Mouse (Mus musculus) cerebellum, adult 9-10 months (tissue): Measurements from ENCODE around the gene Chat.
A peak's percentile ranks its signal among the peaks of the same experiment; 100 is the strongest.
"Not testable (repeated sequence)": the region's sequence is repeated elsewhere in the genome, so short reads cannot be mapped to it uniquely, and the experiment has no call there.

Experiments used
- DNase-seq: peaks from one replicate; pipeline ENCODE4 v3.0.0; 2022

The Chat gene

DNA sequence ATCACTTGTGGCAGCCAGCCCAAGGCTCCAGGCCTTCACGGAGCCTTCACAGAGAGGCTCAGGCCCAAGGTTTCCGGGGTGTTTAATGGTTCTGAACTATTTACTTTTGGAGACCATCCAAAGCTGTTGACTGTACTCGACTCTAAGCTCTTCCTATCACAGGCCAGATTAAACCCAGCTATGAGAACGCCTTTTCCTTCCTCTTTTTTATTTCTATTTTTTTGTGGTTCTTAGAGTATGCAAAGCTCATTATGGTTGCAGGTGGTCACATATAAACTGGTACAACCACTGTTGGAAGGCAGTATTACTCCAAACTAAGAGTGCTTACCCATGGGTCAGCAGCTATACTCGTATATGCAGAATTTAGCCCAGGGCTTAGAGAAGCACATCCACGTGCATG, 18.8 kb downstream of the Chat start:
- DNase-seq, result no peak

DNA sequence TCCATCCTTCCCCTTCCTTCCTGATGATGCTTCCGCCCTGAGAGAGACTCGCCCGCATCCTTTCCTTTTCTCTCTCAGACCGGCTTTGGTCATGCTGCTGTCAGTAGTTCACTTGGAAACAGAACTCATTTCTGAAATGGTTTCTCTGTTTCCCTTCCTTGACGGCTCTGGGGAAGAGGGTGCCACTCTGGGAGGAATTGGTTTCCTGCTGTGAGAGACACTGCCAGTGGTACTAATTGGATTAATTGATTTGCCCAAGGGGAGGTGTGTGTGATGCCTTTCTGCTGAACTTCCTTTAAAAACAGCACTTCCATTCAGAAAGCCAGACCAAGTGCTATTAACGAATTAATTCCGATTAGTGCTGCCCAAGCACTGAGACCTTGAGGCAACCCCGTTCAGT, 22.3 kb downstream of the Chat start:
- no peak for DNase-seq

DNA sequence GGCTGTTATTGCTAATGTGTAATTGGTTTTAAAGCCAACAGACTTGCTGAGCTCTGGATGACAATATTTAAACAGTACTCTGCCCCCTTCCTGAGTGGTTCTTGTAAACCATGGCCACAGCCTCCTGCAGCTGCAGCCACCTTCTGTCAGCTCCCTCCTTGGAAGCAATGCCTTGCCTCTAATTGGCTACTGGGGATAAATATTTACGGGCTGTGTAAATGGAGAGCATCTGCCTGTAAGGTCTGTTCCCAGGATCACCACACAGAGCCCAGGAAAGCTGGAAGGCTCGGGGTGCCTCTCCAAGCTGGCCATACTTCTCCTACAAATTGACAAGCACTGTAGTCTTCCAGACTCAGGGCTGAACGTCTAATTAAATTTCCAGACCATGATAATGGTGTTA, 26.0 kb downstream of the Chat start:
- DNase-seq, result no peak

DNA sequence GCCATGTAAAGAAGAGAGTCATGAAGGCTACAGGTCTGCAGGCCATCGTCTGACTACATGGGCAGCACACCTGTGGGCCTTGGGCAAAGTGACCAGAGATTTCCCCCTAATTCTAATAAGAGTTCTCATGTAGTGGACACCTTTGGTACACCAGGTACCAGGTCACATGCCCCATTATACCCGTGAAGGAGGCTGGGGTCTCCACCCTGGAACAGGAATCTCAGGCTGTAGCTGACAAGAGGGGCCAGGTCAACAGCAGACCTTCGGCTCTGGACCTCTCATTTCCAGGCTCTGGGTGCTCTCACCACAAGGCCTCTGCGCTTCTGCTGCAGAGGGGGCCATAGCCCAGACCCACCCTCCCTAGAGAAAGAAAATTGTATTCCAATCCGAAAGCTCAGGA, 26.5 kb downstream of the Chat start:
- no peak for DNase-seq

DNA sequence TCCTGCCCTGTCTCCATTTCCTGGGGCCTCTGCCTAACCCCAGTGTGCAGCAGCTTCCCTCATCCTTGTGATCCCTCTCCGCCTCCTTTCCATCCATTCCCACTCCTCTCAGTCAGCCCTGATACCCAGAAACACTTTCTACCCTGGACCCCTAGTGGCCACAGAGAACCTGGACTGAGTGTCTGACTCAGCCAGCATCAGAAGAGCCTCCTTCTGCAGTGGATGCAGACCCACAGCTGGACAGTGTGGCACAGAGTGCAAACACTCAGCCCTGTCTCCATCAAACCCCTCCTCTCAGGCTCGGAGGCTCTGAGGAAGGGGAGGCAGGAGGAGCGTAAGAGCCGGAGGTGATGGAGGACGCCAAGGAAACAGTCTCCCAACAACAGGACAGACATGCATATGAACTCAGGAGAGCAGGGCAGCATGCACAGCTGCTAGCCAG, 28.4 kb downstream of the Chat start:
- no peak for DNase-seq

DNA sequence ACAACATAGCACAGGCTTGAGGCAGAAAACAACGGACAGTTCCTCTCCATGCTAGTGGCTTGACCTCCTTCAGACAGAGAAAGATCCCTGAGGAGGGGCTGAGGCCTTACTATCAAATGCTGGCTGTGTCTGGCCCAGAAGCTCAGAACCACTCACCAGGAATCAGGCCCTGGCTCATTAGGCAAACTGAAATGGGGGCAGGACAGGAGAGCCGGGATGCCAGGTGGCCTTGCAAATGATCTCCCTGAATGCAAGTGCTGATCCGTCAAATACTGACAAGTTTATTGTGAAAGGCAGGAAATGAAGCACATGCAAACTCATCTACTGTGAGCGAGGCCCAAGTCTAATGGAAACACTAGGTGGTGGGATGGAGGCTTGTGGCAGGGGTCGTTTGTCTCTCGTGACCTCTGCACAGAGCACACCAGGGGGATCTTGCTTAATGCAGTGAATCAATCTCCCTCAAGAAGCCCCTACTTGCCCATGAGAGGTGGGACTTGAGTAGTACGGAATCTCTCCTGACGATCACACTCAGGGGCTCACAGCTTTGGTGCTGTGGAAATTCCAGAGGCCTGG, 36.7 kb downstream of the Chat start:
- DNase-seq, result no peak

DNA sequence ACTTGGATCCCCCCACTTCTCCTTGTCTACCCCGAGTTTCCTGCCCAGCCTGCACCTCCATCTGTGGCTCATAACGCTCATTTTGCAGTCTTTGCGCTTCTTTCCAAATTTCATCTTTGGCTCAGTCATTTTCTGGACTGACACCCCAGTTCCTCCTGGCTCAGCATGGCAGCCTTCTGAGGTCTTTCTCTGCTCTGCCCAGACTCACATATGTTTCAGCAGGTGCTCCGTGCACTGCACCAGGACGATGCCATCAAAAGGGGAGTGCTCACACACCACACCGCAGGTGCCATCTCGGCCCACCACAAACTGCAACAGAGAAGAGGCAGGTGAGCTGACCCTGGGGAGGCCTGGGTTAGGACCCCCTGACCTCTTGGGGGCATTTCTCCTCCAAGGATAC, 41.8 kb downstream of the Chat start:
- peak; percentile 73 for DNase-seq

DNA sequence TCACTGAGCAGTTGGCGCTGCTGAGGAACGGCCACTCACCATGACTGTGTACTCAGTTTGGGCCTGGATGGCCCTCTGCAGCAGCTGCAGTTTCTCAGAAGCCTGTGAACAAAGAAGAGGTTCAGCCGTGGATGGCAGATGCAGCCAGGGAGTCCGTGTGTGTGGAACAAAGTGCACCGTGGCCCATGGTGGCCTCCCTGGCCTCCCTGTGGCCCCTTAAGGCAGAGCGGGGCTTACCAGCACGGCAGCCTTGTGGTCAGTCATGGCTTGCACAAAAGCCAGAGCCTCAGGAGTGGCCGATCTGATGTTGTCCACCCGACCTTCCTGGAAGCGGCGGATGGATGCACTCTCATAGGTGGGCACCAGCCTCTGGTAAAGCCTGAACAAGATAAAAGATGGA, 47.0 kb downstream of the Chat start:
- DNase-seq, result no peak

DNA sequence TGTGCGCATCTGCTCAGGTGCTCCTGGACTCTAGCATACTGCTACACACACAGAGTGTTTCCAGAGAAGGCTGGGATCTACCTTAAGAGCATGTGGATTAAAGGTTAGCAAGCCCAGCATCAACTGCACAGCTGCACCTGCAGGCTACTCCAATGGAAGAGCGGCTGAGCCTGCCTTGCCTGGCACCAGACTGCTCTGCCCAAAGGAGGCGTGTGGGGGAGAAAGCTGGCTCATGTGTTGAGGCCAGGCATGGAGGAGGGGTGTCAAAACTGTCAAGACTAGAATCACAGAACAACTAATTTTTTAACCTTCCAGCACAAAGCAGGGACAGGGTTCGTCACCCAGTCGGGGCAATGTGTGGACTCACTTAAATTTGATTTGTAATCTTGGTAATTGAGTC, 53.7 kb downstream of the Chat start:
- DNase-seq, result no peak

DNA sequence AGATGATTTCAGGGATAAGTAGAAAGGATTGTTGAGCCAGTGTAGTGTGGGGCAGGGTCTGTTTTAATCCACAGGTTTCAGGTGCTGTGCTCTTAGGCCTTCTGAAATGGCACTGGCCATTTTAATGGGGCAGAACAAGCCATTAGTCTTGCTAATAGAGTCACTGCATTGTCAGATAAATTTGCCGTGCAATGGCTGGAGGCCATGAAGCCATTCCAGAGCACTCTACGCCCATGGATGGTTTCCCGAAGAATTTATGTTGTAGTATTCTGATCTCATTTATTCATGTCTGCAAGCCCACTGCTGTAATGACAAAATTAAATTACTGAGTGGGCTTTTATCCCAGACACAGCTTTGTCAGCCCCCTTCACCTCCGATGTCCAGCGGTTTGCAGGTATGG, 55.7 kb downstream of the Chat start:
- no peak for DNase-seq

DNA sequence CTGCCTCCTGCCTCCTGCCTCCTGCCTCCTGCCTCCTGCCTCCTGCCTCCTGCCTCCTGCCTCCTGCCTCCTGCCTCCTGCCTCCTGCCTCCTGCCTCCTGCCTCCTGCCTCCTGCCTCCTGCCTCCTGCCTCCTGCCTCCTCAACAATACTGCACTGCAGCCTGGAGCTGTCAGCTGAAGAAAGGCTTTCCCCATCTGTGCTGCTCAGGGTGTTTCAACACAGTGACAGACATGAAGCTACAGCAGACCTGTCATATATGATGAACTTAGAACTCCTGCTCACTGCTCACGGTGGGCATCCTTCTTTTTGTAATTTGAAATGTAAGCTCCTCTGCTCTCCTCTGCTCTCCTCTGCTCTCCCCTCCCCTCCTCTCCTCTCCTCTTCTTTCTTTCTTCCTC, 60.4 kb downstream of the Chat start:
- not testable (repeated sequence) for DNase-seq

DNA sequence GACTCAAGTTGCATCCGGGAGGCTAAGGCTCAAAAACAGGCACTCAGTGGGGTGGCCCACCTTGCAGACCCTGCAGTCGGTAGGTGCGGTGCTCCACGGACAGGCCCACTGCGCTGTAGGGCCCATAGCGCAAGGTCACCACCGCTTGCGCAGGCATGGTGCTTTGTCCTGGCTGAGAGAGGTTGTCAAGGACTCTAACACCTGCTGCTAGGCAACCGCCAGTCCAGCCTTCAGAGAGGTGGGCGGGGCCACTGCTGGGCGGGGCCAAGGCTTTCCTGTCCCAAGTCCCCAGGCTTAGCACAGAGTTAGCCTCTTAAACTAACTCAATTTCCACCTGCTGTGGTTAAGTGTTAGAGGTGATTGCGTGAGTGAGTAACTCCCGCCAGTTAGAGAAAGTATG, 77.6 kb downstream of the Chat start, which contains the start of gene 1700024G13Rik:
Gene 1700024G13Rik, minus strand, starts transcription at position 196 of the 400 bp plus-strand sequence.
- no peak for DNase-seq

DNA sequence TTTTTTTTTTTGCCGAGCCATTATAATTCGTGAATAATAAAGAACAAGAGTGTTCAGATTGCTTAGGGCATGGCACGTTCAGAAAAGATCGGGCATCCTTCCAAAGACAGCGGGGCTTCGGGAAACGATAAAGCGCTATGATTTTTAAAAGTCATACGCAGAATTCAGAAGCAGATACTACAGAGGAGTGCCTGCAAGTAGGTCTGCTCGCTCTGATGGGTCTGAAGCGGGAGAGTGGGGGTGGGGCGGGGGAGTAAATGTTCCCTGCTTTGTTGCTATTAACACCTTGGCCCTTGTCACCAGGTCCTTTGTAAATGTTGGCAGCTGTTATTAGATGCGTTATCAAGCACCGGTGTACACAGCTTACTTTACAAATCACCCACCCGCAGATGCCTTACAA, 84.2 kb downstream of the Chat start:
- DNase-seq, result peak; percentile 17

DNA sequence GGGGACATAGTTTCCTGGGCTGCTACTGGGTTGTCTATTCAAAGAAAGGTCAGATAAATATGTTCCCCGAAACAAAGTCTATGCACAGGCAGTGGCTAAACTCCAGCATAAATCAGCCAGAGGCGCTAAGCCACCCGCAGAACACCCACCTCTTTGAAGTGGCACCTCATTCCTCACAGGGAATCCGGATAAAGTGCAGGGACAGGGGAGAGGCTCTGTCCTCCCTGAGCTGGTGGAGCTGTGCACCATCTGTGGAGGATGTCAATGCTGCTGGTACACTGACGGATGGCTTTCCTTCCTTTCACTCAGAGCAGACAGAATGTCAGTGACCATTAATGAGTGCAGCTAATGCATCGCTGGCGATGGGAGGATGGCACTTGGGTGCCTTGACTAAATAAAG, 84.7 kb downstream of the Chat start:
- peak; percentile 41 for DNase-seq

DNA sequence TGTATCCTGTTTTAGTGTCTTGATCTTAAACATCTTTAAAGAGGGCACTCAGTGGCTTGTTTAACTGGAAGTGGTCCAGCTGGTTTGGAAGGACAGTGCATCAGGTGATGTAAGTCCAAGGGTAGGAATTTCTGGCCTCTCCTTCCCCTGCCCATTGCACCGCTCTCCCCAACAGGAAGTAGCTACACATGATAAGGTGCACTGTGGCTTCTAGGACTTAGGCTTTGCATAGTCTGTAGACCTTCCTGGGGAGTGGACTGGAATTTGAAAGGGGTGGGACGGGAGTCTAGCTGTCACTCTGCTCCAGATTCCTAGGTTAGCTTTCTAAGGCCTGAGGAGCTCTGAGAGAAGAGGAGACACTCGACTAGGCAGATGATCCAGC, 85.7 kb downstream of the Chat start:
- no peak for DNase-seq

DNA sequence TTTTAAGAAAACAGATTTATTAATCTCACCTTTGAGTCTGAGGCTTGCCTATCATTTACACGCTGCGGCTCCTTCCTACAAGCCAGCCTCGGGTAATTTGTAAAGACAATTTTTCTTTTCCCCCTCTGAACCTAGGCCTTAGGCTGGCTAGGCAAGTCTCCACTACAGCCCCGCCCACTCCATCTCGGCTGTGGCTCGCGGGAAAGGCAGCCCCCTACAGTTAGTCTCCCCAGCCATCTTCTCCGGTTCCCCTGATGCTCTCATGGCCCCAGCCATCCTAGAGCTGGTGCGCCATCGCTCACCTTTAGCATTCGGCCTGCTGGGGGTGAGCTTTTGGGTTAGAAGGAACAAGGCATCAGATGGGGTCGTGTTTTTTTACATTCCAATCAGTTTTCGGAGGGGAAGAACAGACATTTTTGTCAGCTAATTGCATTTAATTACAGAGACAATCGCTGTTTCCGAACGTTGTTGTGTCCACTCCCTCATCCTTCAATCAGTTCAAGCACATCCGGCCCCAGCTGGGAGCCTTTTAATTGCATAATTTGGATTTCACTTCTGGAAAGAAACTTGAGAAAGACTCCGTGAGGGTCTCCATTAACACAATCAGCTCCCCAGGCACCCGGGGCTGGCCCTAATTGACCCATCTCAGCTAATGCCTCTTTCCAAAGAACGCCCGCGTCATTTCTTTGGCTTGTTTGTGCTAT, 86.2 kb downstream of the Chat start:
- DNase-seq, result no peak

DNA sequence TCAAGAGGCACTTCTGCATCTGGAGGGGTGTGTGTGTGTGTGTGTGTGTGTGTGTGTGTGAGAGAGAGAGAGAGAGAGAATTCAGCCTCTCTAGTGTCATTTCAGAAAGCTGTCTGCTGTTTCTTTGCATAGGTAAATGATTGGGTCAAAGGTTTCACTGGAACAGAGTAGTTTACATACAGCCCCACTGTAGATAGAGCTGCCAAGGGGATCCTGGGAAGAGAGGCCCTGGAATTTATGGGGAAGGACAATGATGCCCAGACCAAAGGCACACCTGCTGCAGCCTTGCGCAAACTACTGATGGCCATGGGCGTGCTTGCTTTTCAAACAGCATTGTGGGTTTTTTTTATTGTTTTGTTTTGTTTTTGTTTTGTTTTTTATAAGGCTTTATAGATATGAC, 93.3 kb downstream of the Chat start:
- no peak for DNase-seq

DNA sequence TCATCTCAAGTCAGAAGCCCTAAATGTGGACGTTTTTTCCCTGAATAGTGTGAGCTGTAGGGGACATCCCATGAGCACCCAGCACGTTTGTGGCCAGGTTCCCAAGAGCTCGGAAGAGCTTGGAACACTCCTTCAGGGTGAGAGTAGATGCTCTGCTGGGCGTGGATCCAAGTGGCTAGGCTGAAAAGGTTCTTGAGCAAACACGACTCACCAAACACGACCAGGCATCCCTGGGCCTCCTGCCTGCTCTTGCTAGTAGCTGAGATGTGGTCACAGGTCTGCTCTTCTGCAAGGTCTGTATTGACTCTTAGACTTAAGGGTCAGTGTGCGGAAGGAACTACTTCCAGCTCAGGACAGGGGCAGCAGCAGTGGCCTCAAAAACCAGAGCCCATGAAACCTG, 96.0 kb downstream of the Chat start:
- no peak for DNase-seq

DNA sequence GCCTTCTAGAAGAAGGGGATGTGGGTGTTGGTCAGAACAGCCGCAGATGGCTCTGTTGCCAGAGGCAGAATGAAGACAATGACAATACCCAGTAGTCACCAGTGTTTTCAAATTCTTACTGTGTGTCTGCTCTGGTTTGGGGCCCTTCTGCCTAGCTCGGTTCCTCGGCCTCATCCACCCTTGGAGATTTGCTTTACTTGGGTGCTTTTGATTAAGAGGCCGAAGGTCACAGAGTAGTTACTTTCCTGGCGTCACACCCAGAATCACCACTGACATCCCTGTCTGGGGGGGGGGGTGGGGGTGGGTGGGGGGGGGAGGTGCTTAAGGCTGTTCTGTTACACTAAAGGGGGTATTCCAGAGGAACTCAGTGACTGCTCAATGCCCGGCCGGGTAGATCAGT, 101.4 kb downstream of the Chat start:
- DNase-seq, result no peak
